Mouse (Mus musculus): ENCODE data around the gene Pdcd1.
"Not testable (repeated sequence)": the region's sequence is repeated elsewhere in the genome, so short reads cannot be mapped to it uniquely, and the experiment has no call there.

Pdcd1 gene

DNA sequence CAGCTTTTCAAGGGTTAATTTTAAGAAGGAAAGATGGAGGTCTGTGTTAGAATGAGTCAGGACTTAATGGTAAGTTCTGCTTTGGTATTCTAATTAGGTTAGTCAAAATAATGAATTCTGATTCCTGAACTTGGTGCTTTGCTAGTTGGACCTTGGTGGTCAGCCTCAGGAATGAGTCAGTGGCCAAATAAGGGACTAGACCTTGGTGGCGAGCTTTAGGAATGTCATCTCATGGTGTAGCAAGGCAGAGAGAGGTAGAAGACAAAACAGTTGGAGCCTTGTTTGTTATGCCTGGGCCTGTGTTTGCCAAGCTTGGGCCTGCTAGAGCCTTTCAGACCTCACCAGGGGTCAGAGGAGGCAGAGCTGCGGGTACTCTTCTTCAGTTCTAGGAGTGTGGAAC is 23.6 kb downstream of the Pdcd1 start:
- DNase-seq (ENCODE audit: low read depth) = peak; percentile 87

- no peak for DNase-seq (ENCODE audit: low read depth)
These were observed 24.7 kb downstream of the Pdcd1 start for GRCm38 (mm10) chr1:94027506-94028108.

DNA sequence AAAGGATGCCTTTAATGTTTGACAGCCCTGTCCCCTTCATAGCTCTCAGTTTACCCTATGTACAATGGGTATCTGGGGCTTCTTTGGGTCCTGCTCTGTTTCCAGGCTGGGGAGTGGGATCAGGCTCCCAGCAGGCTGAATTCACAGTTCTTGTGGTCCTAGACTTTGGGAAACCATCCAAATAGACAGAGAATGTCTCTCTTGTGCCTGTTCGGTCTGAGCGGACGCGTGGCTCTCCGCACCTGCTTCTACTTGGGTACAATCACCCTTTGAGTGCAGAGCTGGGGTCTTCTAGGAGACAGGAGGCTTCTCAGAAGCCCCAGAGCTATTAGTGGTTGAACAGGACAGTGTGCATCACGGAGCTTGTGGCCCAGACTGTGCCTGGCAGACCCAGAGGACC is 32.2 kb downstream of the Pdcd1 start, which contains the start of gene Neu4:
Neu4 (plus strand) TSS at position 301 of the 400 bp plus-strand sequence.
- DNase-seq (ENCODE audit: low read depth) = no peak

- DNase-seq (ENCODE audit: low read depth) = peak; percentile 65
These were observed 40.7 kb downstream of the Pdcd1 start for GRCm38 (mm10) chr1:94011643-94012042.

DNA sequence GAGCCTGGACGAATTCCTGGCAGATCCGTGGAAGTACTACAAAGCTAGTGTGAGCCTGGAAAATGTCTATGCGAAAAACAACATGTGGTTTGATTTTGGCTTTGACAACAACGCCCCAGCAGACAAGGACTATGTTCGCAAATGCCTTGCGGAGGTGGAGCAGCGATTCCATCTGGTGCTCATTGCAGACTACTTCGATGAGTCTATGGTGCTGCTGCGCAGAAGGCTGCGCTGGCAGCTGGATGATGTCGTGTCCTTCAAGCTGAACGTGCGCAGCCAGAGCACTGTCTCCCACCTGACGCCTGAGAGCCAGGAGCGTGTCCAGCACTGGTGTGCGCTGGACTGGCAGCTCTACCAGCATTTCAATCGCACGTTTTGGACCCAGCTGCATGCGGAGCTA is 43.5 kb downstream of the Pdcd1 start:
- not testable (repeated sequence) for DNase-seq (ENCODE audit: low read depth)

DNA sequence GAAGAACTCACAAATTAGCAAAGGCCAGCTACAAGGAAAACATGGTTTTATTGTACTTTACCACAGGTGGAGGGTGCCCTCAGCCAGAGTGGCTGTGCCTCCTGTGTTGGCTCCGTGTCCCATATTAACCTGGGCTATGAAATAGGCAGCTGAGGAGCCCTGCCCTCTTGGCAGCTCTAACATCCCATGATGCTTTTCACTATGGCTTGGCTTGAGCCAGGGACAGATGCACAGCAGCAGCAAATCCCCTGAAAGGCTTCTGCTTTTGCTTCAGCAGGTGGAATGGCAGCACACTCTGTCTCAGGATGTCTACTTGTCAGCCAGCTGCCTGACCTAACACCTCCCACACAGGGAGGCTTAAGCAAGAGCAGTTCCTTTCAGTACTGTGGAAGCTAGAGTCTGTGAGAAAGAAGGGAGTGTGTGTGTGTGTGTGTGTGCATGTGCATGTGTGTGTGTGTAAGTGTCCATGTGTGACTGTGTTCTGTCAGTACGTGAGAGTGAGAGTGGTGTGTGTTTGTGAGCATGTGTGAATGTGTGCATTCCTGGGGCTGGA is 46.3 kb downstream of the Pdcd1 start:
- DNase-seq (ENCODE audit: low read depth) = not testable (repeated sequence)

- no peak for DNase-seq (ENCODE audit: low read depth)
These were observed 51.3 kb downstream of the Pdcd1 start for GRCm38 (mm10) chr1:94001023-94001422.

DNA sequence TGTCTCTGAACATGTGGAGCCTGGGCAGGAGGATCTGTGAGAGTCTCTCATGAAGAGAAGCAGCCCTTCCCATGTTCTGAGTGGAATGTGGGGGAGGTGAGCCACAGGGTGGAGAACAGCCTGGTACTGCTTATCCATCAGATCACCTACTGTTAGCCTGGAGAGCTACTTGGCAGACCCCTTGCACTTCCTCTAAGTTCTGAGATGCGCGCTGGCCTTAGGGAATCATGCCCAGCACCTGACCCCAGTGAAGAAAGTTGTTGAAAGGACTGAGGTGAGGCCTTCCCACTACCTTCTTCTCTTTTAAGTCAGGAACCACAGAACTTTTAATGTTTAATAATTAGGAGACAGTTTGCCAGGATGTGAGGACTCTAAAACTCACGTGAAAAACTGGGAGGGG is 60.9 kb downstream of the Pdcd1 start:
- not testable (repeated sequence) for DNase-seq (ENCODE audit: low read depth)

GRCm38 (mm10) chr1:93991068-93991467 is 61.3 kb downstream of the Pdcd1 start:
- peak; percentile 70 for DNase-seq (ENCODE audit: low read depth)

- DNase-seq (ENCODE audit: low read depth) = not testable (repeated sequence)
These were observed 62.1 kb downstream of the Pdcd1 start, which contains the start of gene Gal3st2c for GRCm38 (mm10) chr1:93990209-93990608. Gal3st2c (plus strand) TSS chr1:93990509.

DNA sequence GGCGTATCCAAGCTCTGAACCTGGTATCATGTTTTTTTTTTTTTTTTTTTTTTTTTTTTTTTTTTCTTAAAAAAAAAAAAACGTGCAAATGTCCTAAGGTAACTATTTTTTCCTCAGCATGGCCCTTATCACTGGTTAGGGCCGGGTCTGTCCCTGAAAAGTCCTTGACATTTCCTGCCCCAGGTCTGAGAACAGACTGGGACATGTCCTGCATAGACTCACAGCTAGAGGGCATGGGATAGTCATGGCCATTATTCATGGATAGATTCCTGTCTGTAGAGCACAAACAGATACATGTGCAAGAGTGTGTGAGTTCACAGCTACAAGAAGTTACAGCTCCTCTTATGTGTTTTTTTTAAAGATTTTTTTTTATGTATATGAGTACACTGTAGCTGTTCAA is 63.6 kb downstream of the Pdcd1 start:
- peak; percentile 28 for DNase-seq (ENCODE audit: low read depth)

Measured in 416B (cell line).